Mouse (Mus musculus): ENCODE data around the gene Gtpbp3. TPM values are rescaled to one million over a fixed set of nuclear protein-coding genes. Genes with fewer than 3 reads are reported as not detected.
A peak's percentile ranks its signal among the peaks of the same experiment; 100 is the strongest.

Gtpbp3 gene
- total and polyA plus RNA-seq, 2 experiments from 2014 or later: 9.4 to 23.6 TPM

DNA sequence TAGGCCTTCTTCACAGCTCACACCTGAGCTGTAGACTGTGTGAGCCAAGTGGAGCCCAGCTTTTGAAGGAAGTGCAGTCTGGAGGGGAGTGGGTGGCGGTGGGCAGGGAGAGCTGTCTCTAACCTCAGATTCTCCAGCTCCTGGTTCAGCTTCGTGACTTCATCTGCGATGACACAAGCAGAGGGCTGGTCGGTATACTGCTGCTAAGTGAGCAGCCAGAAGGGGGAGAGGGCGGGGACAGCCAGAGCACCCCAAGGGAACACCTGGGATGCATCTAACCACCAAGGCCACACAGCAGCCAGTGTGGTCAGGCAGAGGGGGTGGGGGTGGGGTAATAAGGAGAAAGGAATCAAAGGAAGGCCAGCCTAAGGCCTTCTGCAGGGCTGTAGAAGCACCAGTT lies 47.8 kb downstream of the Gtpbp3 start:
- Histone ChIP-seq H3K9ac (no peak overlapping the region), H3K4me3 (ENCODE audit: low read depth, low read length) (no peak overlapping the region), H3K4me2 (ENCODE audit: low read depth) (no peak overlapping the region), H3K27ac (ENCODE audit: low read depth, low read length) (no peak overlapping the region), H3K9me3 (ENCODE audit: low read length) (no peaks in the 10 kb centered on the region), H3K4me1 (ENCODE audit: insufficient read depth) (no peaks in the 10 kb centered on the region), H3K27me3 (ENCODE audit: insufficient read depth, low read length) (peaks cover 8% of the 10 kb centered on the region), H3K36me3 (ENCODE audit: insufficient read depth) (no peaks in the 10 kb centered on the region)
- no peak for ATAC-seq
- TF ChIP-seq CTCF (IDR thresholded peaks at IDR 0.05; ENCODE audit: low read depth): no peak
- DNase-seq: no peak
- 74% methylated on average over 5 of the region's 5 CpGs for WGBS

GRCm38 (mm10) chr8:71537028-71537867 lies 49.3 kb downstream of the Gtpbp3 start, which contains the start of gene Bst2:
TSS of gene Bst2 (minus strand) at chr8:71537456.
- H3K4me3 ChIP-seq (ENCODE audit: low read depth, low read length): peak within 1 kb of the TSS; percentile 19
- no peak within 1 kb of the TSS for H3K27ac ChIP-seq (ENCODE audit: low read depth, low read length)
- ATAC-seq (peak; percentile 47; the same call in 1 of the 2 replicates), DNase-seq (peak; percentile 29)
- peaks cover 8% of the 10 kb centered on the region for H3K27me3 ChIP-seq (ENCODE audit: insufficient read depth, low read length)
- WGBS: 5% methylated on average over 37 of the region's 37 CpGs
- no peaks in the 10 kb centered on the region for H3K36me3 ChIP-seq (ENCODE audit: insufficient read depth)
- H3K9ac ChIP-seq: no peak within 1 kb of the TSS
- peak within 1 kb of the TSS; percentile 45 for H3K4me2 ChIP-seq (ENCODE audit: low read depth)
- TF ChIP-seq CTCF (IDR thresholded peaks at IDR 0.05; ENCODE audit: low read depth): no peak
- H3K4me1 ChIP-seq (ENCODE audit: insufficient read depth): no peaks in the 10 kb centered on the region
- H3K9me3 ChIP-seq (ENCODE audit: low read length): no peaks in the 10 kb centered on the region

GRCm38 (mm10) chr8:71542632-71543343 lies 54.9 kb downstream of the Gtpbp3 start, which contains the start of gene Mvb12a:
TSS of gene Mvb12a (plus strand) at chr8:71542922.
- Histone ChIP-seq H3K27ac (ENCODE audit: low read depth, low read length) (0 out of 2 replicates have a peak within 1 kb of the TSS, but pooled peaks have one; percentile 31), H3K4me3 (ENCODE audit: low read depth, low read length) (peak within 1 kb of the TSS; percentile 75), H3K9me3 (ENCODE audit: low read length) (no peaks in the 10 kb centered on the region), H3K27me3 (ENCODE audit: insufficient read depth, low read length) (no peaks in the 10 kb centered on the region), H3K4me1 (ENCODE audit: insufficient read depth) (no peaks in the 10 kb centered on the region), H3K4me2 (ENCODE audit: low read depth) (peak within 1 kb of the TSS; percentile 90), H3K36me3 (ENCODE audit: insufficient read depth) (peaks cover 24% of the 10 kb centered on the region), H3K9ac (peak within 1 kb of the TSS; percentile 74)
- WGBS: 0% methylated on average over 51 of the region's 55 CpGs
- TF ChIP-seq CTCF (IDR thresholded peaks at IDR 0.05; ENCODE audit: low read depth): no peak
- ATAC-seq: peak; percentile 97
- DNase-seq: peak; percentile 98

DNA sequence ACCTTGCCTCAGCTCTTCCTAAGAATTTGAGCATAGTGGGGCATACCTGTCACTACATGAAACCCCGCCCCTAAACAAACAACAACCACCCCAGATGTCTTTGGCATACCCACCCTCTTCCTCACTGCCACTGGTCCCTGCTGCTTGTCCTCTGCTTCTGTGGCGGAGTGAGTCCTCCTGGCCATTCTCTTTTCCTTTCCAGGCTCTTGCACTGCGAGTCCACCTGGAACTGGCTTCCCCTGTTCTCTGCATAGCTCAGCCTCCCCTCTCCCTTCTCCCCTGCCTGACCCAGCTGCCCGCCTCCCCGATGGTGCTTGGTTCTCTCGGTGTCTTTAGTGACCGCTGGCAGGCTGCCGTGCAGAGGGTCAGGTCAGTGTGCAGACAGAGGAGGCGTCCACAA lies 55.9 kb downstream of the Gtpbp3 start:
- H3K9ac ChIP-seq: peak overlapping the region; percentile 74; the same call in 1 of the 2 replicates
- WGBS: 91% methylated on average over 9 of the region's 9 CpGs
- ATAC-seq: no peak

GRCm38 (mm10) chr8:71545053-71545452 lies 57.1 kb downstream of the Gtpbp3 start:
- no peaks in the 10 kb centered on the region for H3K4me1 ChIP-seq (ENCODE audit: insufficient read depth)
- 93% methylated on average over 11 of the region's 11 CpGs for WGBS
- no peak overlapping the region for H3K4me2 ChIP-seq (ENCODE audit: low read depth)
- H3K9ac ChIP-seq: no peak overlapping the region
- no peak for TF ChIP-seq CTCF (IDR thresholded peaks at IDR 0.05; ENCODE audit: low read depth)
- H3K9me3 ChIP-seq (ENCODE audit: low read length): no peaks in the 10 kb centered on the region
- ATAC-seq (no peak), DNase-seq (no peak)
- H3K4me3 ChIP-seq (ENCODE audit: low read depth, low read length): no peak overlapping the region
- peaks cover 32% of the 10 kb centered on the region for H3K36me3 ChIP-seq (ENCODE audit: insufficient read depth)
- no peak overlapping the region for H3K27ac ChIP-seq (ENCODE audit: low read depth, low read length)
- H3K27me3 ChIP-seq (ENCODE audit: insufficient read depth, low read length): no peaks in the 10 kb centered on the region

More for the DNA sequence above, 55.9 kb downstream of the Gtpbp3 start:
- Histone ChIP-seq H3K9me3 (ENCODE audit: low read length) (no peaks in the 10 kb centered on the region), H3K4me1 (ENCODE audit: insufficient read depth) (no peaks in the 10 kb centered on the region), H3K4me2 (ENCODE audit: low read depth) (peak overlapping the region; percentile 90), H3K4me3 (ENCODE audit: low read depth, low read length) (peak overlapping the region; percentile 75), H3K27me3 (ENCODE audit: insufficient read depth, low read length) (no peaks in the 10 kb centered on the region), H3K27ac (ENCODE audit: low read depth, low read length) (no peak overlapping the region), H3K36me3 (ENCODE audit: insufficient read depth) (peaks cover 31% of the 10 kb centered on the region)
- no peak for TF ChIP-seq CTCF (IDR thresholded peaks at IDR 0.05; ENCODE audit: low read depth)
- DNase-seq: no peak

DNA sequence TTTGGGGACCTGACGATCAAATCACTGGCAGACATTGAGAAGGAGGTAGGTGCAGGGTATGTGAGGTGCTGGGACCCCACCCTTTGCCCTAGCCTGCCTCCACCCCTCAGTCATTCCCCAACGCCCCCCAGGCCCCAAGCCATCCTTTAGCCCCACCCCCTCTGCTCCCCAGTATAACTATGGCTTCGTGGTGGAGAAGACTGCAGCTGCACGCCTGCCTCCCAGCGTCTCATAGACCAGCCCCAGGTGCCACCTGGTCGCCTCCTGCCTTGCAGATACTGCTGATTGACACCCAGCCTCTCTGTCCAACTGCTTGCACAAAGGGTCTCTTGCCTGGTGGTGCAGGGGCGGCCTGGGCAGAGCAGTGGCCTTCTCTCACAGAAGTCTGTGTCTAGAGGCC lies 59.7 kb downstream of the Gtpbp3 start:
- DNase-seq (no peak), ATAC-seq (no peak)
- no peak for TF ChIP-seq CTCF (IDR thresholded peaks at IDR 0.05; ENCODE audit: low read depth)
- no peaks in the 10 kb centered on the region for H3K27me3 ChIP-seq (ENCODE audit: insufficient read depth, low read length)
- no peaks in the 10 kb centered on the region for H3K4me1 ChIP-seq (ENCODE audit: insufficient read depth)
- H3K36me3 ChIP-seq (ENCODE audit: insufficient read depth): peaks cover 32% of the 10 kb centered on the region
- H3K9me3 ChIP-seq (ENCODE audit: low read length): no peaks in the 10 kb centered on the region
- H3K27ac ChIP-seq (ENCODE audit: low read depth, low read length): no peak overlapping the region
- WGBS: 90% methylated on average over 7 of the region's 7 CpGs
- no peak overlapping the region for H3K4me3 ChIP-seq (ENCODE audit: low read depth, low read length)
- H3K9ac ChIP-seq: no peak overlapping the region
- H3K4me2 ChIP-seq (ENCODE audit: low read depth): no peak overlapping the region

Other genes with a start within 250 kb of the Gtpbp3 start
- gene Myo9b, start 215.4 kb upstream of the Gtpbp3 start, total RNA-seq (2014; rRNA removed): 31.4 and 35.2 TPM in 2 replicates
- gene Myo9b, start 215.4 kb upstream of the Gtpbp3 start, polyA plus RNA-seq (2015; fragmentation: Nextera tagmentation; extraction: Ambion mirVana): 5.7 and 6.5 TPM in 2 replicates
- gene Haus8, start 215.2 kb upstream of the Gtpbp3 start, total RNA-seq (2014; rRNA removed): 36.4 and 38.9 TPM in 2 replicates
- gene Haus8, start 215.2 kb upstream of the Gtpbp3 start, polyA plus RNA-seq (2015; fragmentation: Nextera tagmentation; extraction: Ambion mirVana): 34.0 and 40.7 TPM in 2 replicates
- gene Use1, start 121.3 kb upstream of the Gtpbp3 start, total RNA-seq (2014; rRNA removed): 148 and 195 TPM in 2 replicates
- gene Use1, start 121.3 kb upstream of the Gtpbp3 start, polyA plus RNA-seq (2015; fragmentation: Nextera tagmentation; extraction: Ambion mirVana): 124 and 140 TPM in 2 replicates
- 14.3 and 16.2 TPM in 2 replicates for gene Ocel1, start 116.8 kb upstream of the Gtpbp3 start, total RNA-seq (2014; rRNA removed)
- 5.2 and 6.6 TPM in 2 replicates for gene Ocel1, start 116.8 kb upstream of the Gtpbp3 start, polyA plus RNA-seq (2015; fragmentation: Nextera tagmentation; extraction: Ambion mirVana)
- 59.0 and 63.9 TPM in 2 replicates for gene Nr2f6, start 106.1 kb upstream of the Gtpbp3 start, total RNA-seq (2014; rRNA removed)
- gene Nr2f6, start 106.1 kb upstream of the Gtpbp3 start, polyA plus RNA-seq (2015; fragmentation: Nextera tagmentation; extraction: Ambion mirVana): 26.0 and 28.9 TPM in 2 replicates
- 3.5 and 5.6 TPM in 2 replicates for gene Ushbp1, start 92.3 kb upstream of the Gtpbp3 start, total RNA-seq (2014; rRNA removed)
- 4.2 and 4.5 TPM in 2 replicates for gene Ushbp1, start 92.3 kb upstream of the Gtpbp3 start, polyA plus RNA-seq (2015; fragmentation: Nextera tagmentation; extraction: Ambion mirVana)
- gene Babam1, start 91.2 kb upstream of the Gtpbp3 start, total RNA-seq (2014; rRNA removed): 87.2 and 94.0 TPM in 2 replicates
- gene Babam1, start 91.2 kb upstream of the Gtpbp3 start, polyA plus RNA-seq (2015; fragmentation: Nextera tagmentation; extraction: Ambion mirVana): 98.9 and 107 TPM in 2 replicates
- gene Ankle1, start 82.1 kb upstream of the Gtpbp3 start, total RNA-seq (2014; rRNA removed): 0.81 and 2.8 TPM in 2 replicates
- gene Ankle1, start 82.1 kb upstream of the Gtpbp3 start, polyA plus RNA-seq (2015; fragmentation: Nextera tagmentation; extraction: Ambion mirVana): 0.97 and 2.3 TPM in 2 replicates
- 187 and 210 TPM in 2 replicates for gene Abhd8, start 24.4 kb upstream of the Gtpbp3 start, total RNA-seq (2014; rRNA removed)
- gene Abhd8, start 24.4 kb upstream of the Gtpbp3 start, polyA plus RNA-seq (2015; fragmentation: Nextera tagmentation; extraction: Ambion mirVana): 168 and 169 TPM in 2 replicates
- 75.0 and 80.5 TPM in 2 replicates for gene Mrpl34, start 23.1 kb upstream of the Gtpbp3 start, total RNA-seq (2014; rRNA removed)
- gene Mrpl34, start 23.1 kb upstream of the Gtpbp3 start, polyA plus RNA-seq (2015; fragmentation: Nextera tagmentation; extraction: Ambion mirVana): 145 and 184 TPM in 2 replicates
- gene Dda1, start 18.9 kb upstream of the Gtpbp3 start, total RNA-seq (2014; rRNA removed): 179 and 184 TPM in 2 replicates
- 274 and 283 TPM in 2 replicates for gene Dda1, start 18.9 kb upstream of the Gtpbp3 start, polyA plus RNA-seq (2015; fragmentation: Nextera tagmentation; extraction: Ambion mirVana)
- 76.5 and 82.2 TPM in 2 replicates for gene Ano8, start 2.1 kb upstream of the Gtpbp3 start, total RNA-seq (2014; rRNA removed)
- gene Ano8, start 2.1 kb upstream of the Gtpbp3 start, polyA plus RNA-seq (2015; fragmentation: Nextera tagmentation; extraction: Ambion mirVana): 5.9 and 7.7 TPM in 2 replicates
- 2.2 and 4.0 TPM in 2 replicates for gene Plvap, start 23.6 kb downstream of the Gtpbp3 start, total RNA-seq (2014; rRNA removed)
- 6.9 and 8.7 TPM in 2 replicates for gene Plvap, start 23.6 kb downstream of the Gtpbp3 start, polyA plus RNA-seq (2015; fragmentation: Nextera tagmentation; extraction: Ambion mirVana)
- 0.48 TPM in 1 of 2 replicates, not detected in the other for gene Ccdc194, start 37.6 kb downstream of the Gtpbp3 start, total RNA-seq (2014; rRNA removed)
- gene Ccdc194, start 37.6 kb downstream of the Gtpbp3 start, polyA plus RNA-seq (2015; fragmentation: Nextera tagmentation; extraction: Ambion mirVana): 0.08 and 0.16 TPM in 2 replicates
- 10.1 and 17.8 TPM in 2 replicates for gene Bst2, start 49.4 kb downstream of the Gtpbp3 start, total RNA-seq (2014; rRNA removed)
- gene Bst2, start 49.4 kb downstream of the Gtpbp3 start, polyA plus RNA-seq (2015; fragmentation: Nextera tagmentation; extraction: Ambion mirVana): 19.3 and 21.0 TPM in 2 replicates
- 70.5 and 81.7 TPM in 2 replicates for gene Mvb12a, start 54.8 kb downstream of the Gtpbp3 start, total RNA-seq (2014; rRNA removed)
- gene Mvb12a, start 54.8 kb downstream of the Gtpbp3 start, polyA plus RNA-seq (2015; fragmentation: Nextera tagmentation; extraction: Ambion mirVana): 73.4 and 87.4 TPM in 2 replicates
- gene Tmem221, start 70.8 kb downstream of the Gtpbp3 start, total RNA-seq (2014; rRNA removed): 0.08 TPM in 1 of 2 replicates, not detected in the other
- 0.16 and 0.18 TPM in 2 replicates for gene Tmem221, start 70.8 kb downstream of the Gtpbp3 start, polyA plus RNA-seq (2015; fragmentation: Nextera tagmentation; extraction: Ambion mirVana)
- 0.08 TPM in 1 of 2 replicates, not detected in the other for gene Nxnl1, start 78.5 kb downstream of the Gtpbp3 start, total RNA-seq (2014; rRNA removed)
- gene Nxnl1, start 78.5 kb downstream of the Gtpbp3 start, polyA plus RNA-seq (2015; fragmentation: Nextera tagmentation; extraction: Ambion mirVana): not detected in 2 replicates
- gene Slc27a1, start 80.8 kb downstream of the Gtpbp3 start, total RNA-seq (2014; rRNA removed): 106 and 133 TPM in 2 replicates
- 74.8 and 102 TPM in 2 replicates for gene Slc27a1, start 80.8 kb downstream of the Gtpbp3 start, polyA plus RNA-seq (2015; fragmentation: Nextera tagmentation; extraction: Ambion mirVana)
- gene Pgls, start 104.1 kb downstream of the Gtpbp3 start, total RNA-seq (2014; rRNA removed): 248 and 264 TPM in 2 replicates
- gene Pgls, start 104.1 kb downstream of the Gtpbp3 start, polyA plus RNA-seq (2015; fragmentation: Nextera tagmentation; extraction: Ambion mirVana): 262 and 318 TPM in 2 replicates
- gene Fam129c, start 109.5 kb downstream of the Gtpbp3 start, total RNA-seq (2014; rRNA removed): 3.4 and 11.1 TPM in 2 replicates
- gene Fam129c, start 109.5 kb downstream of the Gtpbp3 start, polyA plus RNA-seq (2015; fragmentation: Nextera tagmentation; extraction: Ambion mirVana): 2.0 and 2.8 TPM in 2 replicates
- gene Colgalt1, start 122.9 kb downstream of the Gtpbp3 start, total RNA-seq (2014; rRNA removed): 84.3 and 85.6 TPM in 2 replicates
- 58.4 and 59.6 TPM in 2 replicates for gene Colgalt1, start 122.9 kb downstream of the Gtpbp3 start, polyA plus RNA-seq (2015; fragmentation: Nextera tagmentation; extraction: Ambion mirVana)
- 84.8 and 89.2 TPM in 2 replicates for gene Unc13a, start 183.7 kb downstream of the Gtpbp3 start, total RNA-seq (2014; rRNA removed)
- gene Unc13a, start 183.7 kb downstream of the Gtpbp3 start, polyA plus RNA-seq (2015; fragmentation: Nextera tagmentation; extraction: Ambion mirVana): 14.2 and 18.8 TPM in 2 replicates
- 5.2 and 7.3 TPM in 2 replicates for gene Jak3, start 188.2 kb downstream of the Gtpbp3 start, total RNA-seq (2014; rRNA removed)
- 2.8 and 4.4 TPM in 2 replicates for gene Jak3, start 188.2 kb downstream of the Gtpbp3 start, polyA plus RNA-seq (2015; fragmentation: Nextera tagmentation; extraction: Ambion mirVana)
- 1.6 and 1.8 TPM in 2 replicates for gene Insl3, start 201.1 kb downstream of the Gtpbp3 start, total RNA-seq (2014; rRNA removed)
- 0.36 and 1.4 TPM in 2 replicates for gene Insl3, start 201.1 kb downstream of the Gtpbp3 start, polyA plus RNA-seq (2015; fragmentation: Nextera tagmentation; extraction: Ambion mirVana)
- gene B3gnt3, start 213.7 kb downstream of the Gtpbp3 start, total RNA-seq (2014; rRNA removed): 0.24 and 0.92 TPM in 2 replicates
- 0.44 and 0.49 TPM in 2 replicates for gene B3gnt3, start 213.7 kb downstream of the Gtpbp3 start, polyA plus RNA-seq (2015; fragmentation: Nextera tagmentation; extraction: Ambion mirVana)
- gene Fcho1, start 237.6 kb downstream of the Gtpbp3 start, total RNA-seq (2014; rRNA removed): 97.2 and 101 TPM in 2 replicates
- 62.4 and 68.7 TPM in 2 replicates for gene Fcho1, start 237.6 kb downstream of the Gtpbp3 start, polyA plus RNA-seq (2015; fragmentation: Nextera tagmentation; extraction: Ambion mirVana)